In the genomic region with DNA sequence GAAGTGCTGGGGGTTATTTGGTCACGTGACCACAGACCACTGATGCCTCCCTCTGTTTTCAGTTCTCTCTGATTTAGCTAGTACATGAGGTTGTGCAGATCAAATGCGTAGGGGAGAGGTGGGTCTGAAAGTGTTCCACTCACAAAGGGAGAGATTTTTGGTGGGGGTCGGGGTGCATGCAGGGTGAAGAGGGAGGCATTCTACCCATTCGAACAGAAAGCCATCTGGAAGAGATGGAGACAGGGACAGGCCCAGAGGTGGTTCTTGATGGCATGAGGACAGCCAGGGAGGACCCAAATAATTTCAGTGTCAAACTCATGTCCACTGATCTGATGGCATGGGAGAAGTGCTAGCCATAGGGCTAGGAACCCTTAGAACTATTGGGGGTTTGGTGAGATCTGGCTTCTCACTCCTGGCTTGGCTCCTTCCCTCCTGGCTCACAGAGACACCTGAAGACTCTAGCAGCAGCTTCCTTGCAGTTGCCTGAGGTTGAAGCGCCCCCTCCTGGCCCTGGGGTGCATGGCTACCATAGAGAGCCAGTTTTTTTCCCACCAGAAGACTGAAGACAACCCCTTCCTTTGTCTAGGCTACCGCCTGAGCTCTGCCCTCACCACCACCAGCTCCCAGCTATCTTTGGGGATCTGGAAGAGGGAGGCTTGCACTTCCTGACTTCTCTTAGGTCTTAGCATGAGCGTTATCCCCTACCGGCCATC, we compare ENCODE assay signal across 8 mouse cellular contexts.
DNase-seq lines count a peak whose midpoint lies in the region; ATAC-seq and TF ChIP-seq lines count a peak whose summit lies in the region.

No protein-coding gene starts in this region.

- TF ChIP-seq CTCF in left cerebral cortex, adult 2 months (IDR thresholded peaks at IDR 0.05) = peak; percentile 95
- TF ChIP-seq CTCF in small intestine, adult 2 months (IDR thresholded peaks at IDR 0.05; ENCODE audit: extremely low read depth, insufficient read length, insufficient replicate concordance, low read depth, low read length) = peak; percentile 71; the same call in 1 of the 2 replicates

- no peaks in the 10 kb centered on the region for H3K9me3 ChIP-seq in midbrain, embryonic 10.5 days (replicated peaks)

- no peak overlapping the region for H3K27ac ChIP-seq in left cerebral cortex, adult 2 months
- peak overlapping the region; percentile 25 for H3K27ac ChIP-seq in midbrain, embryonic 10.5 days (replicated peaks)
- H3K27ac ChIP-seq in small intestine, adult 2 months (ENCODE audit: insufficient read depth, low read depth, low read length) = no peak overlapping the region

- WGBS in midbrain, embryonic 10.5 days = 31% methylated on average over 8 of the region's 8 CpGs
- WGBS in small intestine, adult 2 months = 42% methylated on average over 8 of the region's 8 CpGs

- intact Hi-C loops in left cerebral cortex, adult 2 months (cut with DNase I) = loop anchor here (1.0 to 5.0 kb wide), 4 partner anchors 130 to 1599 kb away; no protein-coding TSS in a partner anchor

- ATAC-seq in monocyte, adult 5-6 weeks (replicated peaks; ENCODE audit: insufficient number of reproducible peaks, low FRiP score, low TSS enrichment, poor library complexity, severe bottlenecking) = no peak

- H3K4me3 ChIP-seq in left cerebral cortex, adult 2 months = no peak overlapping the region
- H3K4me3 ChIP-seq in midbrain, embryonic 10.5 days = no peak overlapping the region
- H3K4me3 ChIP-seq in small intestine, adult 2 months (ENCODE audit: low read depth, low read length) = no peak overlapping the region

- no peaks in the 10 kb centered on the region for H3K4me1 ChIP-seq in midbrain, embryonic 10.5 days
- H3K4me1 ChIP-seq in small intestine, adult 2 months (ENCODE audit: control insufficient read depth, insufficient read depth, insufficient read length, low read length) = no peaks in the 10 kb centered on the region

- peak; percentile 62 to 91 for DNase-seq in adrenal gland, adult (ENCODE audit: inconsistent age in 2 of 2, low spot score in 1 of 2)
- peak; percentile 48 to 56 for DNase-seq in cerebellum, postnatal 36 days
- DNase-seq in frontal cortex, postnatal 36 days (ENCODE audit: low spot score in 2 of 2) = peak; percentile 88 to 89
- DNase-seq in hindlimb bud, embryonic 11.5 days (ENCODE audit: extremely low spot score, low read depth, low spot score) = peak; percentile 18
- peak; percentile 82 to 86 for DNase-seq in left cerebral cortex, adult 2 months (ENCODE audit: extremely low spot score in 1 of 2, low spot score in 2 of 2)
- DNase-seq in midbrain, embryonic 10.5 days (ENCODE audit: low spot score) = peak; percentile 76

- TF ChIP-seq POLR2A in small intestine, adult 2 months (IDR thresholded peaks at IDR 0.05; ENCODE audit: low read depth, low read length) = no peak

- H3K27me3 ChIP-seq in midbrain, embryonic 10.5 days (ENCODE audit: low read depth, poor library complexity, severe bottlenecking) = no peaks in the 10 kb centered on the region
- no peaks in the 10 kb centered on the region for H3K27me3 ChIP-seq in small intestine, adult 2 months (ENCODE audit: control insufficient read depth, insufficient read depth, low read length)

- no peaks in the 10 kb centered on the region for H3K36me3 ChIP-seq in midbrain, embryonic 10.5 days
- no peaks in the 10 kb centered on the region for H3K36me3 ChIP-seq in small intestine, adult 2 months (ENCODE audit: control insufficient read depth, insufficient read depth, low read length)

Comparison
In these comparisons a context has a peak if more than half of its experiments do, and no peak if none do; other contexts are left out.
1. DNase-seq: peak in every context shown above with its lines; median percentile 88 in frontal cortex, postnatal 36 days; 84 in left cerebral cortex, adult 2 months; 76 in adrenal gland, adult; 76 in midbrain, embryonic 10.5 days; 52 in cerebellum, postnatal 36 days; 18 in hindlimb bud, embryonic 11.5 days.